Mouse (Mus musculus) lung, postnatal 14 days (tissue): ENCODE measurements around the gene Krtap22-2.
"Not testable (repeated sequence)": the region's sequence is repeated elsewhere in the genome, so short reads cannot be mapped to it uniquely, and the experiment has no call there.

ENCODE experiments used
- DNase-seq: peaks from one replicate; pipeline ENCODE4 v3.0.0; 2021

The Krtap22-2 gene

GRCm38 (mm10) chr16:89010659-89011058 is at the start of gene Krtap22-2:
TSS of gene Krtap22-2 (minus strand) at chr16:89010759.
- DNase-seq: no peak

DNA sequence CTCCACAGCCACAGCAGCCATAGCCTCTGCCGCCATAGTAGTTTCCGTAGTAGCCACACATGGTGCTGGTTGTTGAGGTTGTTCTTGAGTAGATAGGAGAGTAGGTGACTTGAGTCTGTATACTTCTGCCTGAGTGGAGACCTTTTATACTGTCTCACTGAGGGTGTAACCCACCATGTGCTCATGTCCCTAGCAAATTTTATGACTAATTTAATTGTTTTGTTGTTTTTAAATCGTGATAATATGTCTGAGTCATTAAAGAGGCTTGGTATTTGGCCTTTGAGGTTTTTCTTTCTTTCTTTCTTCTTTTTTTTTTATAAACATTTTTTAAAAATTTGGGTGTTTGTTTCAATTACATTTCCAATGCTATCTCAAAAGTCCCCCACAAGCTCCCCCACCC is 37.2 kb upstream of the Krtap22-2 start, which contains the start of gene Krtap6-5:
TSS of gene Krtap6-5 (minus strand) at position 101 of the 400 bp plus-strand sequence.
- DNase-seq: no peak

DNA sequence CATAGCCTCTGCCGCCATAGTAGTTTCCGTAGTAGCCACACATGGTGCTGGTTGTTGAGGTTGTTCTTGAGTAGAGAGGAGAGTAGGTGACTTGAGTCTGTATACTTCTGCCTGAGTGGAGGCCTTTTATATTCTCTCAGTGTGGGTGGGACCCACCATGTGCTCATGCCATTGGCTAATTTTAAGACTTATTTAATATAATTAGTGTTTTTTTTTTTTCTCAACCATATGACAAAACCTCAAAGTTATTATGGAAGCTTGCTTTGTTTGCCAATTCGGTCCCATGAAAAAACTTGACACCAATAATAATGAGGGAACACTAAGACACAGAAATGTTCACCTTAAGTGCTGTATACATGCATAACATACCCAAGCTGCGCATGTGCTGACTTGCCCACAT is 30.8 kb upstream of the Krtap22-2 start, which contains the start of gene Gm10228:
TSS of gene Gm10228 (minus strand) at position 101 of the 400 bp plus-strand sequence.
- not testable (repeated sequence) for DNase-seq

- DNase-seq: not testable (repeated sequence)
Observed at GRCm38 (mm10) chr16:89031399-89031798, 20.8 kb upstream of the Krtap22-2 start, which contains the start of gene Krtap6-1. TSS of gene Krtap6-1 (plus strand) at chr16:89031699.

- DNase-seq: not testable (repeated sequence)
Observed at GRCm38 (mm10) chr16:89014984-89015383, 4.4 kb upstream of the Krtap22-2 start, which contains the start of gene Gm10229. TSS of gene Gm10229 (plus strand) at chr16:89015284.

DNA sequence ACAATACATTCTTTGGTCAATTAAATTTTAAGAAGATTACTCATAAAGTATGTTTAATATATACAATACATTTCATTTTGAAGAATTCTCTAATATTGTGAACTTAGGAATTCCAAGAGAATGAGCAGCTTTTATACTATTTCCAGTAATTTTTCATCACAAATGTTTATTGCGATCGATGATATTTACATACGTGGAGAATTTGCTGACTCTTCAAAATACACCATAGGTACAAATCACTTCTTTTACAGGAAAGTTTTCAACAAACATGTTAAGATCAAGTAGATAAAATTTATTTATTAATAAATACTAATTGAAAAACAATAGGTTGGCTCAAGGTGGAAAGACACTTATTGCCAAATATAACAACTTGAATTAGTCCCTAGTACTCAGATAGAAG is 3.4 kb upstream of the Krtap22-2 start:
- no peak for DNase-seq

GRCm38 (mm10) chr16:88962773-88963172 is 47.8 kb downstream of the Krtap22-2 start, which contains the start of gene Krtap16-3:
TSS of gene Krtap16-3 (minus strand) at chr16:88962873.
- DNase-seq: no peak
